12 mouse cellular contexts compared by ENCODE assay signal in genomic region chr1:74280591-74281325, GRCm38 (mm10). TPM values are rescaled to one million over a fixed set of nuclear protein-coding genes. Genes with fewer than 3 reads are reported as not detected.
"Had no signal": no experiment of that assay in that cellular context is flagged by ENCODE, and none has a peak within 500 bp of the region (broad histone marks: within the 10 kb centered on the region; RNA-seq: fewer than 3 reads in every experiment).

No protein-coding gene starts in this region.

- H3K9ac ChIP-seq: limb, embryonic 15.5 days; liver, embryonic 12.5 days; lung, embryonic 14.5 days; neural tube, embryonic 12.5 days had no signal

- H3K4me3 ChIP-seq: limb, embryonic 15.5 days; liver, embryonic 12.5 days; midbrain, embryonic 10.5 days; neural tube, embryonic 12.5 days had no signal

- DNase-seq: left cerebral cortex, postnatal 4 days; lung, embryonic 14.5 days; lung, postnatal 10 days; lung, postnatal 4 days; midbrain, embryonic 14.5 days; thymus, adult 2 months; thymus, postnatal 25 days had no signal

- H3K9me3 ChIP-seq: limb, embryonic 15.5 days; liver, embryonic 12.5 days; midbrain, embryonic 10.5 days; neural tube, embryonic 12.5 days had no signal

- H3K27ac ChIP-seq: limb, embryonic 15.5 days; liver, embryonic 12.5 days; midbrain, embryonic 10.5 days; neural tube, embryonic 12.5 days; stomach, postnatal 0 days had no signal

- H3K27me3 ChIP-seq: limb, embryonic 15.5 days; neural tube, embryonic 12.5 days had no signal

- H3K4me2 ChIP-seq: limb, embryonic 15.5 days; liver, embryonic 12.5 days; lung, embryonic 14.5 days; neural tube, embryonic 12.5 days had no signal

- ATAC-seq: liver, embryonic 12.5 days had no signal

RNA-seq across cellular contexts. Expression of gene Gpbar1, which starts 2.4 kb away (rescaled TPM):
- polyA plus RNA-seq: neural tube, embryonic 12.5 days had no signal
